Mouse (Mus musculus): ENCODE measurements at regions not wholly inside any gene's neighbourhood (a gene's known extent, or its start where the extent isn't known, plus 50 kb on each side); places are given as distances from the start of the nearest gene placed in this dataset.

GRCm38 (mm10) chr4:131132201-131132600 is 188.0 kb downstream of the Matn1 start:
- no peak overlapping the region for H3K9ac ChIP-seq (ENCODE audit: low read length)
- no peaks in the 10 kb centered on the region for H3K9me3 ChIP-seq (ENCODE audit: control insufficient read depth, low read length)
- 36% methylated on average over 1 of the region's 1 CpGs for WGBS
- H3K36me3 ChIP-seq (ENCODE audit: control insufficient read depth, insufficient read depth, low read length), result no peaks in the 10 kb centered on the region
- no peak overlapping the region for H3K27ac ChIP-seq (ENCODE audit: low read depth, low read length)
- no peak overlapping the region for H3K4me3 ChIP-seq (ENCODE audit: low read depth, low read length)
- no peak overlapping the region for H3K4me2 ChIP-seq
- H3K27me3 ChIP-seq (ENCODE audit: control insufficient read depth, insufficient read depth, low read length), result no peaks in the 10 kb centered on the region
- H3K4me1 ChIP-seq (ENCODE audit: control insufficient read depth, insufficient read depth, low read length), result peaks cover 3% of the 10 kb centered on the region; the same call in 1 of the 2 replicates
- DNase-seq (ENCODE audit: low spot score, missing footprints) (no peak), ATAC-seq (ENCODE audit: low FRiP score) (no peak)

- no peak for ATAC-seq (ENCODE audit: low FRiP score)
- Histone ChIP-seq H3K36me3 (ENCODE audit: control insufficient read depth, insufficient read depth, low read length) (no peaks in the 10 kb centered on the region), H3K27me3 (ENCODE audit: control insufficient read depth, insufficient read depth, low read length) (no peaks in the 10 kb centered on the region), H3K9ac (ENCODE audit: low read length) (no peak overlapping the region), H3K4me1 (ENCODE audit: control insufficient read depth, insufficient read depth, low read length) (peaks cover 3% of the 10 kb centered on the region; the same call in 1 of the 2 replicates), H3K4me3 (ENCODE audit: low read depth, low read length) (no peak overlapping the region), H3K4me2 (no peak overlapping the region), H3K27ac (ENCODE audit: low read depth, low read length) (no peak overlapping the region), H3K9me3 (ENCODE audit: control insufficient read depth, low read length) (no peaks in the 10 kb centered on the region)
- WGBS, result 68% methylated on average over 9 of the region's 9 CpGs
- DNase-seq (ENCODE audit: low spot score, missing footprints), result no peak
These were observed 188.6 kb downstream of the Matn1 start for GRCm38 (mm10) chr4:131132781-131133180.

- Histone ChIP-seq H3K9me3 (ENCODE audit: control insufficient read depth, low read length) (no peaks in the 10 kb centered on the region), H3K27me3 (ENCODE audit: control insufficient read depth, insufficient read depth, low read length) (no peaks in the 10 kb centered on the region), H3K27ac (ENCODE audit: low read depth, low read length) (no peak overlapping the region), H3K4me3 (ENCODE audit: low read depth, low read length) (no peak overlapping the region), H3K36me3 (ENCODE audit: control insufficient read depth, insufficient read depth, low read length) (no peaks in the 10 kb centered on the region), H3K4me2 (no peak overlapping the region), H3K9ac (ENCODE audit: low read length) (no peak overlapping the region), H3K4me1 (ENCODE audit: control insufficient read depth, insufficient read depth, low read length) (no peaks in the 10 kb centered on the region)
- ATAC-seq (ENCODE audit: low FRiP score), result no peak
- no peak for DNase-seq (ENCODE audit: low spot score, missing footprints)
- 83% methylated on average over 4 of the region's 4 CpGs for WGBS
These were observed 191.7 kb downstream of the Matn1 start for GRCm38 (mm10) chr4:131135841-131136240.

GRCm38 (mm10) chr4:131138891-131139290 is 194.7 kb downstream of the Matn1 start:
- Histone ChIP-seq H3K27me3 (ENCODE audit: control insufficient read depth, insufficient read depth, low read length) (no peaks in the 10 kb centered on the region), H3K4me1 (ENCODE audit: control insufficient read depth, insufficient read depth, low read length) (peaks cover 5% of the 10 kb centered on the region; the same call in 1 of the 2 replicates), H3K27ac (ENCODE audit: low read depth, low read length) (no peak overlapping the region), H3K36me3 (ENCODE audit: control insufficient read depth, insufficient read depth, low read length) (no peaks in the 10 kb centered on the region), H3K4me2 (no peak overlapping the region), H3K4me3 (ENCODE audit: low read depth, low read length) (no peak overlapping the region), H3K9me3 (ENCODE audit: control insufficient read depth, low read length) (no peaks in the 10 kb centered on the region), H3K9ac (ENCODE audit: low read length) (no peak overlapping the region)
- no peak for ATAC-seq (ENCODE audit: low FRiP score)
- DNase-seq (ENCODE audit: low spot score, missing footprints), result no peak
- WGBS, result 81% methylated on average over 13 of the region's 13 CpGs

- Histone ChIP-seq H3K27ac (ENCODE audit: low read depth, low read length) (no peak overlapping the region), H3K9me3 (ENCODE audit: control insufficient read depth, low read length) (no peaks in the 10 kb centered on the region), H3K4me3 (ENCODE audit: low read depth, low read length) (no peak overlapping the region), H3K36me3 (ENCODE audit: control insufficient read depth, insufficient read depth, low read length) (no peaks in the 10 kb centered on the region), H3K27me3 (ENCODE audit: control insufficient read depth, insufficient read depth, low read length) (no peaks in the 10 kb centered on the region), H3K4me1 (ENCODE audit: control insufficient read depth, insufficient read depth, low read length) (peaks cover 5% of the 10 kb centered on the region; the same call in 1 of the 2 replicates), H3K4me2 (no peak overlapping the region), H3K9ac (ENCODE audit: low read length) (no peak overlapping the region)
- DNase-seq (ENCODE audit: low spot score, missing footprints), result peak; percentile 90
- 41% methylated on average over 17 of the region's 17 CpGs for WGBS
- no peak for ATAC-seq (ENCODE audit: low FRiP score)
These were observed 197.8 kb downstream of the Matn1 start for GRCm38 (mm10) chr4:131141890-131142465.

- H3K4me1 ChIP-seq (ENCODE audit: control insufficient read depth, insufficient read depth, low read length), result peaks cover 5% of the 10 kb centered on the region; the same call in 1 of the 2 replicates
- ATAC-seq (ENCODE audit: low FRiP score) (no peak), DNase-seq (ENCODE audit: low spot score, missing footprints) (no peak)
- no peak overlapping the region for H3K27ac ChIP-seq (ENCODE audit: low read depth, low read length)
- no peak overlapping the region for H3K4me2 ChIP-seq
- no peak overlapping the region for H3K9ac ChIP-seq (ENCODE audit: low read length)
- WGBS, result 79% methylated on average over 1 of the region's 1 CpGs
- no peaks in the 10 kb centered on the region for H3K9me3 ChIP-seq (ENCODE audit: control insufficient read depth, low read length)
- no peaks in the 10 kb centered on the region for H3K27me3 ChIP-seq (ENCODE audit: control insufficient read depth, insufficient read depth, low read length)
- H3K36me3 ChIP-seq (ENCODE audit: control insufficient read depth, insufficient read depth, low read length), result no peaks in the 10 kb centered on the region
- no peak overlapping the region for H3K4me3 ChIP-seq (ENCODE audit: low read depth, low read length)
These were observed 201.3 kb downstream of the Matn1 start for GRCm38 (mm10) chr4:131145507-131145906.

- Histone ChIP-seq H3K27ac (ENCODE audit: low read depth, low read length) (no peak overlapping the region), H3K4me2 (no peak overlapping the region), H3K36me3 (ENCODE audit: control insufficient read depth, insufficient read depth, low read length) (no peaks in the 10 kb centered on the region), H3K9me3 (ENCODE audit: control insufficient read depth, low read length) (no peaks in the 10 kb centered on the region), H3K4me1 (ENCODE audit: control insufficient read depth, insufficient read depth, low read length) (no peaks in the 10 kb centered on the region), H3K27me3 (ENCODE audit: control insufficient read depth, insufficient read depth, low read length) (no peaks in the 10 kb centered on the region), H3K4me3 (ENCODE audit: low read depth, low read length) (no peak overlapping the region), H3K9ac (ENCODE audit: low read length) (no peak overlapping the region)
- WGBS, result 72% methylated on average over 16 of the region's 16 CpGs
- ATAC-seq (ENCODE audit: low FRiP score), result no peak
- DNase-seq (ENCODE audit: low spot score, missing footprints), result peak; percentile 81
These were observed 204.0 kb downstream of the Matn1 start for GRCm38 (mm10) chr4:131148042-131148747.

- WGBS, result 83% methylated on average over 5 of the region's 5 CpGs
- Histone ChIP-seq H3K27me3 (ENCODE audit: control insufficient read depth, insufficient read depth, low read length) (no peaks in the 10 kb centered on the region), H3K36me3 (ENCODE audit: control insufficient read depth, insufficient read depth, low read length) (no peaks in the 10 kb centered on the region), H3K27ac (ENCODE audit: low read depth, low read length) (no peak overlapping the region), H3K9me3 (ENCODE audit: control insufficient read depth, low read length) (no peaks in the 10 kb centered on the region), H3K4me1 (ENCODE audit: control insufficient read depth, insufficient read depth, low read length) (no peaks in the 10 kb centered on the region), H3K4me2 (no peak overlapping the region), H3K4me3 (ENCODE audit: low read depth, low read length) (no peak overlapping the region), H3K9ac (ENCODE audit: low read length) (no peak overlapping the region)
- ATAC-seq (ENCODE audit: low FRiP score), result no peak
- DNase-seq (ENCODE audit: low spot score, missing footprints), result no peak
These were observed 205.3 kb downstream of the Matn1 start for GRCm38 (mm10) chr4:131149466-131149865.

GRCm38 (mm10) chr4:131159712-131160111 is 215.5 kb downstream of the Matn1 start:
- no peaks in the 10 kb centered on the region for H3K9me3 ChIP-seq (ENCODE audit: control insufficient read depth, low read length)
- H3K4me1 ChIP-seq (ENCODE audit: control insufficient read depth, insufficient read depth, low read length), result peaks cover 18% of the 10 kb centered on the region
- ATAC-seq (ENCODE audit: low FRiP score) (peak; percentile 48; the same call in 1 of the 2 replicates), DNase-seq (ENCODE audit: low spot score, missing footprints) (no peak)
- no peak overlapping the region for H3K9ac ChIP-seq (ENCODE audit: low read length)
- H3K4me3 ChIP-seq (ENCODE audit: low read depth, low read length), result no peak overlapping the region
- no peaks in the 10 kb centered on the region for H3K27me3 ChIP-seq (ENCODE audit: control insufficient read depth, insufficient read depth, low read length)
- H3K27ac ChIP-seq (ENCODE audit: low read depth, low read length), result no peak overlapping the region
- WGBS, result 45% methylated on average over 5 of the region's 5 CpGs
- H3K4me2 ChIP-seq, result no peak overlapping the region
- no peaks in the 10 kb centered on the region for H3K36me3 ChIP-seq (ENCODE audit: control insufficient read depth, insufficient read depth, low read length)
